Mouse (Mus musculus) left cerebral cortex, adult 2 months (tissue): ENCODE data around the gene Vsig8. TPM values are rescaled to one million over a fixed set of nuclear protein-coding genes. Genes with fewer than 3 reads are reported as not detected.
A peak's percentile ranks its signal among the peaks of the same experiment; 100 is the strongest.

Source experiments
- DNase-seq, 2 experiments: peaks; one replicate each; pipeline ENCODE4 v3.0.0; 2021 to 2022; ENCODE audit warnings: low spot score in 2 of 2, mixed read lengths in 1 of 2; ENCODE audit errors: extremely low spot score in 1 of 2
- H3K27ac ChIP-seq: fragments of 200-600 bp; 2 replicates; pipeline ENCODE4 v1.8.1; 2022
- H3K4me3 ChIP-seq: fragments of 200-600 bp; 2 replicates; pipeline ENCODE4 v1.8.1; 2022
- CTCF ChIP-seq: fragments of 200-600 bp; IDR thresholded peaks from 2 replicates; pipeline ENCODE4 v1.8.1; 2022; ENCODE audit warnings: antibody characterized with exemption, mild to moderate bottlenecking, moderate library complexity
- intact Hi-C: fragments of 180-260 bp; cut with DNase I; formaldehyde crosslinking; loops from one replicate; pipeline ENCODE4 v1.15.1; 2025
- total RNA-seq, 2 experiments: library from RNA; stranded (reverse); gene quantifications; 2 replicates each; pipeline ENCODE4 v1.2.3; 2021

Gene Vsig8
- total RNA-seq, 2 experiments from 2014 or later, result 0.23 to 0.26 TPM

GRCm38 (mm10) chr1:172566131-172566530 is 10.4 kb downstream of the Vsig8 start:
- no peak for DNase-seq
- Histone ChIP-seq H3K4me3 (no peak overlapping the region), H3K27ac (no peak overlapping the region)
- TF ChIP-seq CTCF, result no peak
- intact Hi-C loops, result no loop called here

DNA sequence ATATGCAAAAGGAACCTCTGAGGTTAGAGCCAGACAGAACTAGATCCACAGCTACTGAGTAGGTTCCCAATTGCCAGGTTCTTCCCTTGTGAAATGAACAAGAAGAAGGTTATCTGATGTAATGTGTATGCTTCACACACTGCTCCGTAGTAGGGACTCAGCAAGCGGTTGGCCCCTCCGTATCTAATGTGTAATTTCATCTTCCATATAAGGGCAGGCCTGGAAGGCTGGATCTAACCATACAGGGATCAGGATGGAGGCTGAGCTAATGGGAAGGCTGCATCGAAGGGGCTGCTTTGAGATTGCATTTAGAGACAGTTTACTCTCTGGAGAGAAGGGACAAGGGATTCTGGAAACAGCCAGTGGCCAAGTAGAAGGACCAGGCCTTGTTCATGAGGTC is 12.0 kb downstream of the Vsig8 start:
- intact Hi-C loops, result no loop called here
- no peak for TF ChIP-seq CTCF
- H3K4me3 ChIP-seq, result no peak overlapping the region
- H3K27ac ChIP-seq, result no peak overlapping the region
- no peak for DNase-seq

DNA sequence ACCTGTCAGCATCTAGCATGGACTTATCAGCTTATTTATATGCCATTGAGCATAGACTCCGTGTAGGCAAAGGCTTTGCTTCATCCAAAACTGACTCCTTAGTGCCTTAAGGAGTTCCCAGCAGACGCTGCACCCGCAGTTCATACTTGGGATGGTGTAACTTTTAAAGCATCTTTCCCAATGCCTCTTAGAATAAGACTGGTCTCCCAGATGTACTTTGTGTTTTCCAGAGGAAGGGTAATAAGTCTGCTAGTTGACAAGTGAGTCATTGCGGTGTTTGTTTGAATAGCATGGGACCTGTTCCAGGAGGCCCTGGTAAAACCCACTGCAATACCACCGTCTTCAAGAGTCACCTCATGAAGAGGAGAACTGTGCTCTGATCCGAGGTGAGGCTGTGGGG is 24.4 kb downstream of the Vsig8 start:
- H3K27ac ChIP-seq, result no peak overlapping the region
- H3K4me3 ChIP-seq, result no peak overlapping the region
- intact Hi-C loops, result no loop called here
- TF ChIP-seq CTCF, result no peak
- DNase-seq, result no peak

DNA sequence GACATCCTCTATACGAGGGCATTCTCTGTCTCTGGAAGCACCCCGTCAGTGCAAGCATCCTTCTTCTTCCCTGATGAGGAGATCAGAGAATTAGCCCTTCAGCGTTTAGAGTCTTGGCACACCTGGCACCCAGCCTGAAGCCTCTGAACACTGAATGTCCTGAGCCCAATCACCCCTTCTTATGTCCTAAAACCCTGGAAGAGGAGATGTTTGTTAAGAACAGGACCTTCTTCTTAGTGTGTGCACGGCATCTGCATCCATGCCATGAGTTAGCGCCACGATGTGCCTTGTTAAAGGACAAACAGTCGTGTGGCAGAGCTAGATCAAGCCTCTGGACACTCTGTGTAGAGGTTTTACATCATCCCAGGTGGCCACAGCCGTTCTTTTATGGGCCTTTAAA is 26.7 kb downstream of the Vsig8 start:
- intact Hi-C loops, result no loop called here
- Histone ChIP-seq H3K27ac (no peak overlapping the region), H3K4me3 (no peak overlapping the region)
- no peak for TF ChIP-seq CTCF
- no peak for DNase-seq

DNA sequence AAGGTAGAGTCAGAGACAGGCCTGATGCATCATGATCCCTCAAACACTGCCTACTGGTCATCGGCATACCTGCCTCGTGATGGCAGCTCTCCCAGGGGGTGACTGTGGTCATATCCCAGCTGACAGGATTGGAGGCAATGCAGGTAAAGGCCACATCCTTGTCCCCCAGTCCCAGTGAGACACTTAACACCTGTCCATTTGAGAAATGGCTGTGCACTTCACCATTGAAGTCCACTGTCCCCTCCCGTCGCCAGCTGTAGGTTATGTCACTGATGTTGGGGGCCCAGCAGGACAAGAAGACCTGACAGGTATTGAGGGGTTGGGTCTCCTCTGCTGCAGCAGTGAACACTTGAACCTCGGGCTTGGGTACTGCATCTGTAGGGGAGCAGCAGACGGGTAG is 28.5 kb downstream of the Vsig8 start:
- DNase-seq, result no peak
- no peak for TF ChIP-seq CTCF
- no peak overlapping the region for H3K27ac ChIP-seq
- no peak overlapping the region for H3K4me3 ChIP-seq
- intact Hi-C loops, result no loop called here

DNA sequence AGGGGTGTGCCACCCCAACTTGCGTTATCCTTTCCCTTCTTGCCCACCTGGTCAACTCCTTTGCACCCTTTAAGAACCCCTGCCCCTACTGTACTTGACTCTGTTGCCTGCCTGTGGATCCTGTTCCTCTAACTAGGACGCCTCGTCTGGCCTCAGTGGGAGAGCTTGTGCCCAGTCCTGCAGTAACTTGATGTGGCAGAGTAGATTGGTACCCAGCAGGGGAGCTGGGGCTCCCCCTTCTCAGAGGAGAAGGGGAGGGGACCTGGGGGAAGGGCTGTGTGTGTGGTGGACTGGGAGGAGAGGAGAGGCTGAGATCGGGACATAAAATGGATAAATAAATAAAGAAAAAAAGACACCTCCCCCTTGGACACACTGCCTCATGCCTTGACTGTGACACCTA is 29.3 kb downstream of the Vsig8 start:
- DNase-seq, result no peak
- no peak overlapping the region for H3K4me3 ChIP-seq
- intact Hi-C loops, result no loop called here
- H3K27ac ChIP-seq, result no peak overlapping the region
- TF ChIP-seq CTCF, result no peak

DNA sequence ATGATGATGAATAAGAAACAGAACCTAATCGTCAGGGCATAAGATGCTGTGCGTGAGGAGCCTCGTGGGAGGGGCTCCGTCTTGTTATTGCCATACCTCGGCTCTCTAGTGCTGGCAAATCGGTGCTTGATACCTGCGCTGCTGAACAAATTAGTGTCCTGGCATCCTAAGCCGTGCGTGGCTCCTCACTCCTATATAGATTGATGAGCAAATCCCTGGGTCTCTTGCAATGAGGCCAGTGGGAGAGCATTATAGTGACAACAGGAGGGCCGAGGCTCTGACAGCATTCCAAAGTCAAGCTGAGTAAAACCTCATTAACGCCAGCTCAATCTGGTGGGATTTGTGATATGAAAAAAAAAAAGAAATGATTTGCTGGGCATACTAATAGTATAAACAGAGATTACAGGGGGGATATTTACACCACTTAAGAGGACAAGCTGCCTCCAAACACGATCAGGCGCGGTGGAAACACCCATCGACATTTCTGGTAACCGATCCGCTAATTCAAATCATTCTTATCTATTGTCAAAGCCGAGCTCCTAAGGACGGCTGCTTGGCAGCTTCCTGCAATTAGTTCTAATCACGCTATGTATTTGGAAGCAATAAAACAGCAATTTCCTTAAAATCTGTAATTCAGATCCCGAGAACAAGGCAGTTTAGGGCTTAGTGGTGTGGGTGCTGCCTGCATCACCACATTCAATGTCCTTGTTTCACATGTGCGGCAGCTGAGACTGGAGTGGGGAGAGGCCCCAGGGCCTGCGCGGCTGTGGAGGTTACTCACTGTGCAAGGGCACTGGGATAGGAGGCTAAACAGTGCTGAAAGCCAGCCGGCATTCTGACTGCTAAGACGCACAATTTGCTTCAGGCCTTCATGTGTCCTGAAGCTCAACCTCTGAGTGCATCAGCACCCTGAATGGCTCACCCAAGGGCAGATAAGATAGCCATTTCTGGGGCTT is 30.2 kb downstream of the Vsig8 start:
- H3K4me3 ChIP-seq, result no peak overlapping the region
- intact Hi-C loops, result no loop called here
- TF ChIP-seq CTCF, result no peak
- H3K27ac ChIP-seq, result no peak overlapping the region
- no peak for DNase-seq

GRCm38 (mm10) chr1:172590385-172590784 is 34.6 kb downstream of the Vsig8 start, which contains the start of gene Slamf8:
Gene Slamf8 (minus strand): TSS chr1:172590568.
- DNase-seq, result no peak
- no peak for TF ChIP-seq CTCF
- intact Hi-C loops, result no loop called here
- H3K27ac ChIP-seq, result no peak within 1 kb of the TSS
- no peak within 1 kb of the TSS for H3K4me3 ChIP-seq

DNA sequence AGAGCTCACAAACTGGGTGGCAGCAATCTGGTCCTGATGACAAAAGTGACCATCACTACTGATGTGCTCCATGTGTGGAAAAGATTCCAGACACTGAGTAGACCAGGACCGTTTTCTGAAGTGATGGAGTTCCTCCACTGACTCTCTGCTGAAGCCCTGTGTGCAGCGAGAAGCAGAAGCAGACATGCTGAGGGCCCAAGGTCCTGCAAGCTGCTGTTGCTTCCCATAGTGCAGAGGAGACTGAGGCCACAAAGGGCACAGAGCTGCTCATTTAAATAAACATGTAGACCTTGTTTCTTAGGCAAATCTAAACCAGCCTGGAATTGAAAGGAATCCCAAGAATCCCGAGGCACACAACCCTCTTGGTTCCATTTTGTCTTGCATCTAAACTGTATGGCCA is 37.6 kb downstream of the Vsig8 start:
- Histone ChIP-seq H3K27ac (no peak overlapping the region), H3K4me3 (no peak overlapping the region)
- no peak for TF ChIP-seq CTCF
- DNase-seq, result no peak
- intact Hi-C loops, result no loop called here

DNA sequence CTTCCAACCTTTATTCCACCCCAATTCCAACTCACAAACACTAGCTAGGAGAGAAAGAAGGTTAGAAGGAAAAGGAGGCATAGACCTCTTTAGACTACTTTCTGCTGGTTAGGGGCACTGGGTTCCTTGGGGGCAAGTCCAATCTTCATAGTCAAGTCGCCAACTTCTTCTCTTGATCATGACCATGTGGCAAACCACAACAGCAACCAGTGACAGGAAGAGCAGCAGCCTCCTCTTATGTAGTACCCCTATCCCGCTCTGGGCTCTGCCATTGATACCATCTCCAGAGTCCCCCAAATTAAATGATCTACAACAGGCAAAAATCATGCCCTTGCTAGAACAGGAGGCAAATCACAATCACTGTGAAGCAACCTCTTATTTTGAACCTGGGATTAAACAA is 38.2 kb downstream of the Vsig8 start:
- intact Hi-C loops, result no loop called here
- no peak for DNase-seq
- Histone ChIP-seq H3K4me3 (no peak overlapping the region), H3K27ac (no peak overlapping the region)
- no peak for TF ChIP-seq CTCF

DNA sequence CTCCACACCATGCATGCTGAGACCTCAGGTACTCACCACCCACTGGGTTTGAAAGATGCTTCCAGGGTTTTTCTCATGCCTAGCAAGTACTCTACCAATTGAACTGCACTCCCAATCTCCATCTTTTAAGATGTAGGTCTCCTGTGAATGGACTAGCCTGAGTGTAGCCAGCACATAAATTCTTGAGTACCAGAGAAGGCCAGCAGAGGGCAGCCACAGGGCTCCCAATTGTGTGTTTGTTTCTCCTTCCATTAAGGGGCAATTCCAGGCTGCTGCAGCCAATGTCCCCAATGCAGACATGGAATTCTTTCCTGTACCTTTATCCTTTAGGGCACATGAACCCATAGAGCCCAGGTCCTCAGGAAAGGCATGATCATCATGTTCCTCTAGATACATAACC is 38.8 kb downstream of the Vsig8 start:
- H3K27ac ChIP-seq, result no peak overlapping the region
- TF ChIP-seq CTCF, result peak; percentile 68
- no peak overlapping the region for H3K4me3 ChIP-seq
- intact Hi-C loops, result no loop called here
- no peak for DNase-seq

DNA sequence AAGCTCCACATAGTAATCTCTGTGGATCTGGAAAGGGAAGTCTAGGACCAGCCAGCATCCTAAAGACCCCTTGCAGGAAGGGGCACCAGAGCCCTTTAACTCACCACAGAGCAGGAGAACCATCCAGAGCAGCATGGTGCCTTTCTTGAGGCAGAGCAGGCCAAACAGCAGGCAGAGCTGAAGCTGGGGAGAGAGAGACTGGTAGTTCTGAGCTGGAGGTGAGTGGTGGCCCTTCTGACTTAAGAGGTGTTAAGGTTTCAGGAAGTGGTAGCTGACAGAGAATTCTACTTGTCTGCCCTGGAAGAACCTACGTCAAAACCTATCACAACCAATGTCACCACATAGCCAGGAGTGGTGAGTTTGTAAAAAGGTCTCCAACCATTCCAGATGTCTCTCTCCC is 46.6 kb downstream of the Vsig8 start, which contains the start of gene Fcrl6:
TSS of gene Fcrl6 (minus strand) at position 226 of the 400 bp plus-strand sequence.
- Histone ChIP-seq H3K4me3 (no peak within 1 kb of the TSS), H3K27ac (no peak within 1 kb of the TSS)
- no peak for TF ChIP-seq CTCF
- intact Hi-C loops, result no loop called here
- no peak for DNase-seq

DNA sequence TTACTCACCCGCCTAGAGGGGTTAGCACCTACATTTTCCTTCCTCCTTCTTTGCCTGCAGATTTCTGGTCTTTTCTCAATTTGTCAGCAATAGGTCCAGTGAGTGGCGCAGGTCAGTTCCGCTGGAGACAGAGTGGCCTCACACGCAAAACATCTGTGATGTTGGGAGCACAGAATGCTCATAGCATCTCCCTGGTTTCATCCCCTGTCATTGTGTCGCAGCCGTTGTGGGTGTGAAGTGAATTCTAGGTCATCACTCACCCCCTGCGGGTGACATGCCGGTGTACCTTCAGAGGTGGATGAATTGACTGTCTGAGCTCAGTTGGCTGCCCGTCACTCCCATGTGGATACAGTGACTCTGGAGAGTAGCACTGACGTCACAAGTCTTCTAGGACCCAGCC is 55.6 kb downstream of the Vsig8 start:
- intact Hi-C loops, result no loop called here
- Histone ChIP-seq H3K27ac (no peak overlapping the region), H3K4me3 (no peak overlapping the region)
- no peak for DNase-seq
- no peak for TF ChIP-seq CTCF
